8 mouse cellular contexts compared by ENCODE assay signal in the genomic region with DNA sequence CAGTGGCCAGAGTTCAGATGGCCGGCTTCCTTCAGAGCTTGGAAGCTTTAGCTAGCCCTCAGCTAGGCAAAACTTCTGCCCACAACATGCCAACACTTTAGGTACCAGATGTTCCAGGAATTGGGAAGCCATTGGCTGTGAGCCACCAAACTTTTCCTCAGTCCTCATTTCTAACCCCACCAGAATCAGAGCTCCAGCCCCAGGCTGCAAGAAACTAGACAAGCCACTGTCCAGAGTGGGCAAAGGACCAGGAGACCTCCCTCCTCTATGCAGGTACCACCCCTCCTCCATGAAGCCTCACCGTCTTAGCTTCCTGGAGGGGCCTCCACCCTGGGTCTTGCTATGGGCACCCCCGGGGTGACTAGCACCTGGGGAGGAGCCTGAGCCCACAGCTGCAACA. TPM values are rescaled to one million over a fixed set of nuclear protein-coding genes. Genes with fewer than 3 reads are reported as not detected.
A peak's percentile ranks its signal among the peaks of the same experiment; 100 is the strongest.
DNase-seq lines count a peak whose midpoint lies in the region; ATAC-seq and TF ChIP-seq lines count a peak whose summit lies in the region.

No protein-coding gene starts in this region.

- TF ChIP-seq CTCF in left cerebral cortex, adult 2 months (IDR thresholded peaks at IDR 0.05): no peak

- peak overlapping the region; percentile 83 for H3K4me2 ChIP-seq in embryonic facial prominence, embryonic 12.5 days (replicated peaks)
- H3K4me2 ChIP-seq in hindbrain, embryonic 15.5 days: peak overlapping the region; percentile 96
- H3K4me2 ChIP-seq in neural tube, embryonic 13.5 days: peak overlapping the region; percentile 94

- peak overlapping the region; percentile 99 for H3K27ac ChIP-seq in left cerebral cortex, adult 2 months
- H3K27ac ChIP-seq in embryonic facial prominence, embryonic 12.5 days: no peak overlapping the region
- H3K27ac ChIP-seq in hindbrain, embryonic 15.5 days (replicated peaks): no peak overlapping the region
- no peak overlapping the region for H3K27ac ChIP-seq in neural tube, embryonic 13.5 days (replicated peaks)

- H3K27me3 ChIP-seq in embryonic facial prominence, embryonic 12.5 days: peaks cover 56% of the 10 kb centered on the region
- peaks cover 37% of the 10 kb centered on the region for H3K27me3 ChIP-seq in hindbrain, embryonic 15.5 days
- peaks cover 51% of the 10 kb centered on the region for H3K27me3 ChIP-seq in neural tube, embryonic 13.5 days

- no peak for ATAC-seq in embryonic facial prominence, embryonic 12.5 days (ENCODE audit: insufficient number of reproducible peaks, insufficient read depth, low FRiP score, low TSS enrichment)
- ATAC-seq in hindbrain, embryonic 15.5 days (ENCODE audit: low FRiP score, low read depth): no peak
- ATAC-seq in neural tube, embryonic 13.5 days (ENCODE audit: low read depth): no peak
- no peak for ATAC-seq in megakaryocyte-erythroid progenitor cell, adult 5-6 weeks (replicated peaks; ENCODE audit: low FRiP score, low TSS enrichment, poor library complexity, severe bottlenecking)
- no peak for ATAC-seq in granulocyte monocyte progenitor cell, adult 5-6 weeks (replicated peaks; ENCODE audit: poor library complexity, severe bottlenecking)

- no peak overlapping the region for H3K9ac ChIP-seq in embryonic facial prominence, embryonic 12.5 days
- H3K9ac ChIP-seq in hindbrain, embryonic 15.5 days: no peak overlapping the region
- H3K9ac ChIP-seq in neural tube, embryonic 13.5 days: peak overlapping the region; percentile 96

- no peaks in the 10 kb centered on the region for H3K9me3 ChIP-seq in embryonic facial prominence, embryonic 12.5 days
- H3K9me3 ChIP-seq in hindbrain, embryonic 15.5 days: no peaks in the 10 kb centered on the region
- H3K9me3 ChIP-seq in neural tube, embryonic 13.5 days: no peaks in the 10 kb centered on the region

- 51% methylated on average over 3 of the region's 3 CpGs for WGBS in embryonic facial prominence, embryonic 12.5 days
- WGBS in hindbrain, embryonic 15.5 days: 42% methylated on average over 3 of the region's 3 CpGs
- WGBS in neural tube, embryonic 13.5 days: 51% methylated on average over 3 of the region's 3 CpGs

- DNase-seq in left cerebral cortex, adult 2 months (ENCODE audit: extremely low spot score in 1 of 2, low spot score in 2 of 2): no peak
- no peak for DNase-seq in left cerebral cortex, adult 18-20 months (ENCODE audit: low spot score in 2 of 2)
- no peak for DNase-seq in frontal cortex, postnatal 14 days (ENCODE audit: low spot score in 2 of 2)

- peaks cover 29% of the 10 kb centered on the region for H3K4me1 ChIP-seq in embryonic facial prominence, embryonic 12.5 days
- peaks cover 42% of the 10 kb centered on the region for H3K4me1 ChIP-seq in hindbrain, embryonic 15.5 days (replicated peaks)
- H3K4me1 ChIP-seq in neural tube, embryonic 13.5 days (replicated peaks): peaks cover 44% of the 10 kb centered on the region

- H3K4me3 ChIP-seq in left cerebral cortex, adult 2 months: peak overlapping the region; percentile 84
- peak overlapping the region; percentile 44 for H3K4me3 ChIP-seq in embryonic facial prominence, embryonic 12.5 days
- peak overlapping the region; percentile 84 for H3K4me3 ChIP-seq in hindbrain, embryonic 15.5 days
- H3K4me3 ChIP-seq in neural tube, embryonic 13.5 days: peak overlapping the region; percentile 81

- peaks cover 28% of the 10 kb centered on the region for H3K36me3 ChIP-seq in embryonic facial prominence, embryonic 12.5 days
- peaks cover 30% of the 10 kb centered on the region for H3K36me3 ChIP-seq in hindbrain, embryonic 15.5 days
- H3K36me3 ChIP-seq in neural tube, embryonic 13.5 days: peaks cover 37% of the 10 kb centered on the region

- intact Hi-C loops in left cerebral cortex, adult 2 months (cut with DNase I): no loop called here

RNA-seq across cellular contexts. Expression of a gene that starts 0.9 kb away (rescaled TPM):
- total RNA-seq in left cerebral cortex, adult 2 months (2021): 100 to 1,000 TPM; 260 to 297 TPM
- 100 to 1,000 TPM; 231 to 252 TPM for total RNA-seq in left cerebral cortex, adult 18-20 months (2021)
- polyA plus RNA-seq in embryonic facial prominence, embryonic 12.5 days (2016; fragmentation: Nextera tagmentation; extraction: Ambion mirVana): 8.1 and 10.4 TPM in 2 replicates
- 14.8 and 18.8 TPM in 2 replicates for polyA plus RNA-seq in hindbrain, embryonic 15.5 days (2015; fragmentation: Nextera tagmentation; extraction: Ambion mirVana)
- 14.1 and 19.2 TPM in 2 replicates for polyA plus RNA-seq in neural tube, embryonic 13.5 days (2015; fragmentation: Nextera tagmentation; extraction: Ambion mirVana)
- not detected in 2 replicates for total RNA-seq in megakaryocyte-erythroid progenitor cell, adult 5-6 weeks (2014; fragmentation: Nextera tagmentation)
- 0.80 TPM in 1 of 2 replicates, not detected in the other for total RNA-seq in megakaryocyte-erythroid progenitor cell, adult 5-6 weeks (2017)
- 1.9 TPM in 1 of 2 replicates, not detected in the other for total RNA-seq in granulocyte monocyte progenitor cell, adult 5-6 weeks (2014; fragmentation: Nextera tagmentation)
- not detected in 2 replicates for total RNA-seq in granulocyte monocyte progenitor cell, adult 5-6 weeks (2017)

RNA-seq across cellular contexts. Expression of a gene that starts 2.6 kb away (rescaled TPM):
- total RNA-seq in left cerebral cortex, adult 2 months (2021): 100 to 1,000 TPM; 801 to 836 TPM
- total RNA-seq in left cerebral cortex, adult 18-20 months (2021): 100 to 1,000 TPM; 824 to 876 TPM
- 45.5 and 47.2 TPM in 2 replicates for polyA plus RNA-seq in embryonic facial prominence, embryonic 12.5 days (2016; fragmentation: Nextera tagmentation; extraction: Ambion mirVana)
- 192 and 212 TPM in 2 replicates for polyA plus RNA-seq in hindbrain, embryonic 15.5 days (2015; fragmentation: Nextera tagmentation; extraction: Ambion mirVana)
- 163 and 189 TPM in 2 replicates for polyA plus RNA-seq in neural tube, embryonic 13.5 days (2015; fragmentation: Nextera tagmentation; extraction: Ambion mirVana)
- 0.64 TPM in 1 of 2 replicates, not detected in the other for total RNA-seq in megakaryocyte-erythroid progenitor cell, adult 5-6 weeks (2014; fragmentation: Nextera tagmentation)
- total RNA-seq in megakaryocyte-erythroid progenitor cell, adult 5-6 weeks (2017): 0.09 TPM in 1 of 2 replicates, not detected in the other
- total RNA-seq in granulocyte monocyte progenitor cell, adult 5-6 weeks (2014; fragmentation: Nextera tagmentation): not detected in 2 replicates
- total RNA-seq in granulocyte monocyte progenitor cell, adult 5-6 weeks (2017): 1.8 and 2.6 TPM in 2 replicates

RNA-seq across cellular contexts. Expression of a gene that starts 5.0 kb away (rescaled TPM):
- total RNA-seq in left cerebral cortex, adult 2 months (2021): 1 to 10 TPM; 1.1 to 1.8 TPM
- 1 to 10 TPM; 1.1 to 1.3 TPM for total RNA-seq in left cerebral cortex, adult 18-20 months (2021)
- polyA plus RNA-seq in embryonic facial prominence, embryonic 12.5 days (2016; fragmentation: Nextera tagmentation; extraction: Ambion mirVana): 4.3 and 4.7 TPM in 2 replicates
- polyA plus RNA-seq in hindbrain, embryonic 15.5 days (2015; fragmentation: Nextera tagmentation; extraction: Ambion mirVana): 11.8 and 14.8 TPM in 2 replicates
- polyA plus RNA-seq in neural tube, embryonic 13.5 days (2015; fragmentation: Nextera tagmentation; extraction: Ambion mirVana): 9.5 and 13.6 TPM in 2 replicates
- 0.72 and 0.87 TPM in 2 replicates for total RNA-seq in megakaryocyte-erythroid progenitor cell, adult 5-6 weeks (2014; fragmentation: Nextera tagmentation)
- 1.6 and 3.4 TPM in 2 replicates for total RNA-seq in megakaryocyte-erythroid progenitor cell, adult 5-6 weeks (2017)
- total RNA-seq in granulocyte monocyte progenitor cell, adult 5-6 weeks (2014; fragmentation: Nextera tagmentation): not detected in 2 replicates
- total RNA-seq in granulocyte monocyte progenitor cell, adult 5-6 weeks (2017): not detected in 2 replicates

RNA-seq across cellular contexts. Expression of a gene that starts 36.7 kb away (rescaled TPM):
- 1 to 10 TPM; 1.1 to 2.0 TPM for total RNA-seq in left cerebral cortex, adult 2 months (2021)
- 1 to 10 TPM; 1.3 TPM for total RNA-seq in left cerebral cortex, adult 18-20 months (2021)
- 19.6 and 21.9 TPM in 2 replicates for polyA plus RNA-seq in embryonic facial prominence, embryonic 12.5 days (2016; fragmentation: Nextera tagmentation; extraction: Ambion mirVana)
- polyA plus RNA-seq in hindbrain, embryonic 15.5 days (2015; fragmentation: Nextera tagmentation; extraction: Ambion mirVana): 1.1 and 1.2 TPM in 2 replicates
- polyA plus RNA-seq in neural tube, embryonic 13.5 days (2015; fragmentation: Nextera tagmentation; extraction: Ambion mirVana): 1.5 and 2.2 TPM in 2 replicates
- not detected in 2 replicates for total RNA-seq in megakaryocyte-erythroid progenitor cell, adult 5-6 weeks (2014; fragmentation: Nextera tagmentation)
- not detected in 2 replicates for total RNA-seq in megakaryocyte-erythroid progenitor cell, adult 5-6 weeks (2017)
- not detected in 2 replicates for total RNA-seq in granulocyte monocyte progenitor cell, adult 5-6 weeks (2014; fragmentation: Nextera tagmentation)
- not detected in 2 replicates for total RNA-seq in granulocyte monocyte progenitor cell, adult 5-6 weeks (2017)

Comparison
In these comparisons a context has a peak if more than half of its experiments do, and no peak if none do; other contexts are left out.
1. RNA of a gene that starts 0.9 kb away (total RNA-seq): 260 to 297 TPM in left cerebral cortex, adult 2 months and 231 to 252 TPM in left cerebral cortex, adult 18-20 months; 1.9 TPM in granulocyte monocyte progenitor cell, adult 5-6 weeks and 0.80 TPM in megakaryocyte-erythroid progenitor cell, adult 5-6 weeks; every median in the first group is over 10 times any median in the second.
2. RNA of a gene that starts 2.6 kb away (total RNA-seq): 824 to 876 TPM in left cerebral cortex, adult 18-20 months and 801 to 836 TPM in left cerebral cortex, adult 2 months; 1.8 to 2.6 TPM in granulocyte monocyte progenitor cell, adult 5-6 weeks and 0.09 to 0.64 TPM in megakaryocyte-erythroid progenitor cell, adult 5-6 weeks; every median in the first group is over 100 times any median in the second.
3. Peak in every context shown above with its lines, with median percentiles within 50 percentile points of each other: H3K4me3 ChIP-seq and H3K4me2 ChIP-seq.